Mouse (Mus musculus): ENCODE data around the gene Fnip1. TPM values are rescaled to one million over a fixed set of nuclear protein-coding genes. Genes with fewer than 3 reads are reported as not detected.

The Fnip1 gene
- total and polyA plus RNA-seq, 3 experiments: 1.6 to 74.0 (median 56.1) TPM

- Histone ChIP-seq H3K27me3 (ENCODE audit: insufficient read depth, low read length) (no peaks in the 10 kb centered on the region), H3K4me1 (ENCODE audit: insufficient read depth, low read depth, low read length) (peaks cover 37% of the 10 kb centered on the region), H3K4me3 (ENCODE audit: low read depth, low read length) (no peak overlapping the region), H3K9me3 (replicated peaks) (no peaks in the 10 kb centered on the region), H3K36me3 (replicated peaks) (peaks cover 29% of the 10 kb centered on the region)
- no peak for DNase-seq (ENCODE audit: low spot score)
- TF ChIP-seq POLR2AphosphoS5 (IDR thresholded peaks at IDR 0.05; ENCODE audit: insufficient replicate concordance, low read depth, low read length) (no peak), GATA2 (IDR thresholded peaks at IDR 0.05; ENCODE audit: borderline replicate concordance, low read depth, low read length) (no peak), CTCF (IDR thresholded peaks at IDR 0.05; ENCODE audit: low read depth, low read length) (no peak), GATA1 (IDR thresholded peaks at IDR 0.05; ENCODE audit: borderline replicate concordance, low read length) (no peak), TAL1 (conservative IDR thresholded peaks at IDR 0.05; ENCODE audit: low read depth, low read length) (no peak)
- no peak for ATAC-seq (ENCODE audit: extremely low read depth, insufficient number of reproducible peaks, low FRiP score, poor library complexity, severe bottlenecking)
Measured at GRCm38 (mm10) chr11:54530916-54531315, 92.9 kb downstream of the Fnip1 start.

GRCm38 (mm10) chr11:54533834-54534233 is 95.8 kb downstream of the Fnip1 start:
- no peaks in the 10 kb centered on the region for H3K9me3 ChIP-seq (replicated peaks)
- no peak for ATAC-seq (ENCODE audit: extremely low read depth, insufficient number of reproducible peaks, low FRiP score, poor library complexity, severe bottlenecking)
- H3K36me3 ChIP-seq (replicated peaks): peaks cover 32% of the 10 kb centered on the region
- H3K4me3 ChIP-seq (ENCODE audit: low read depth, low read length): no peak overlapping the region
- TF ChIP-seq GATA1 (IDR thresholded peaks at IDR 0.05; ENCODE audit: borderline replicate concordance, low read length) (no peak), GATA2 (IDR thresholded peaks at IDR 0.05; ENCODE audit: borderline replicate concordance, low read depth, low read length) (no peak), CTCF (IDR thresholded peaks at IDR 0.05; ENCODE audit: low read depth, low read length) (no peak), POLR2AphosphoS5 (IDR thresholded peaks at IDR 0.05; ENCODE audit: insufficient replicate concordance, low read depth, low read length) (no peak), TAL1 (conservative IDR thresholded peaks at IDR 0.05; ENCODE audit: low read depth, low read length) (no peak)
- no peak for DNase-seq (ENCODE audit: low spot score)
- H3K27me3 ChIP-seq (ENCODE audit: insufficient read depth, low read length): no peaks in the 10 kb centered on the region
- H3K4me1 ChIP-seq (ENCODE audit: insufficient read depth, low read depth, low read length): peaks cover 27% of the 10 kb centered on the region

GRCm38 (mm10) chr11:54534871-54535270 is 96.9 kb downstream of the Fnip1 start:
- H3K4me3 ChIP-seq (ENCODE audit: low read depth, low read length): no peak overlapping the region
- TF ChIP-seq CTCF (IDR thresholded peaks at IDR 0.05; ENCODE audit: low read depth, low read length) (peak; percentile 37; the same call in 1 of the 2 replicates), GATA1 (IDR thresholded peaks at IDR 0.05; ENCODE audit: borderline replicate concordance, low read length) (no peak), POLR2AphosphoS5 (IDR thresholded peaks at IDR 0.05; ENCODE audit: insufficient replicate concordance, low read depth, low read length) (no peak), GATA2 (IDR thresholded peaks at IDR 0.05; ENCODE audit: borderline replicate concordance, low read depth, low read length) (no peak)
- H3K36me3 ChIP-seq (replicated peaks): peaks cover 28% of the 10 kb centered on the region
- no peaks in the 10 kb centered on the region for H3K9me3 ChIP-seq (replicated peaks)
- H3K4me1 ChIP-seq (ENCODE audit: insufficient read depth, low read depth, low read length): peaks cover 26% of the 10 kb centered on the region
- H3K27me3 ChIP-seq (ENCODE audit: insufficient read depth, low read length): no peaks in the 10 kb centered on the region
- no peak; the same call in 1 of the 2 replicates for ATAC-seq (ENCODE audit: extremely low read depth, insufficient number of reproducible peaks, low FRiP score, poor library complexity, severe bottlenecking)
- peak; percentile 3 for DNase-seq (ENCODE audit: low spot score)

GRCm38 (mm10) chr11:54539031-54539430 is 101.0 kb downstream of the Fnip1 start:
- H3K9me3 ChIP-seq (replicated peaks): no peaks in the 10 kb centered on the region
- ATAC-seq (ENCODE audit: extremely low read depth, insufficient number of reproducible peaks, low FRiP score, poor library complexity, severe bottlenecking): no peak
- H3K36me3 ChIP-seq (replicated peaks): peaks cover 13% of the 10 kb centered on the region
- TF ChIP-seq GATA2 (IDR thresholded peaks at IDR 0.05; ENCODE audit: borderline replicate concordance, low read depth, low read length) (no peak), GATA1 (IDR thresholded peaks at IDR 0.05; ENCODE audit: borderline replicate concordance, low read length) (no peak), CTCF (IDR thresholded peaks at IDR 0.05; ENCODE audit: low read depth, low read length) (no peak), POLR2AphosphoS5 (IDR thresholded peaks at IDR 0.05; ENCODE audit: insufficient replicate concordance, low read depth, low read length) (no peak), TAL1 (conservative IDR thresholded peaks at IDR 0.05; ENCODE audit: low read depth, low read length) (no peak)
- peaks cover 13% of the 10 kb centered on the region for H3K4me1 ChIP-seq (ENCODE audit: insufficient read depth, low read depth, low read length)
- no peak overlapping the region for H3K4me3 ChIP-seq (ENCODE audit: low read depth, low read length)
- no peak for DNase-seq (ENCODE audit: low spot score)
- no peaks in the 10 kb centered on the region for H3K27me3 ChIP-seq (ENCODE audit: insufficient read depth, low read length)

GRCm38 (mm10) chr11:54539486-54539885 is 101.5 kb downstream of the Fnip1 start:
- Histone ChIP-seq H3K36me3 (replicated peaks) (peaks cover 16% of the 10 kb centered on the region), H3K9me3 (replicated peaks) (no peaks in the 10 kb centered on the region), H3K27me3 (ENCODE audit: insufficient read depth, low read length) (no peaks in the 10 kb centered on the region), H3K4me1 (ENCODE audit: insufficient read depth, low read depth, low read length) (peaks cover 10% of the 10 kb centered on the region), H3K4me3 (ENCODE audit: low read depth, low read length) (no peak overlapping the region)
- ATAC-seq (ENCODE audit: extremely low read depth, insufficient number of reproducible peaks, low FRiP score, poor library complexity, severe bottlenecking) (no peak), DNase-seq (ENCODE audit: low spot score) (no peak)
- TF ChIP-seq CTCF (IDR thresholded peaks at IDR 0.05; ENCODE audit: low read depth, low read length) (no peak), GATA1 (IDR thresholded peaks at IDR 0.05; ENCODE audit: borderline replicate concordance, low read length) (no peak), GATA2 (IDR thresholded peaks at IDR 0.05; ENCODE audit: borderline replicate concordance, low read depth, low read length) (no peak), POLR2AphosphoS5 (IDR thresholded peaks at IDR 0.05; ENCODE audit: insufficient replicate concordance, low read depth, low read length) (no peak)

- DNase-seq (ENCODE audit: low spot score) (no peak), ATAC-seq (ENCODE audit: extremely low read depth, insufficient number of reproducible peaks, low FRiP score, poor library complexity, severe bottlenecking) (no peak)
- H3K27me3 ChIP-seq (ENCODE audit: insufficient read depth, low read length): no peaks in the 10 kb centered on the region
- TF ChIP-seq GATA1 (IDR thresholded peaks at IDR 0.05; ENCODE audit: borderline replicate concordance, low read length) (no peak), TAL1 (conservative IDR thresholded peaks at IDR 0.05; ENCODE audit: low read depth, low read length) (no peak), CTCF (IDR thresholded peaks at IDR 0.05; ENCODE audit: low read depth, low read length) (no peak), GATA2 (IDR thresholded peaks at IDR 0.05; ENCODE audit: borderline replicate concordance, low read depth, low read length) (no peak), POLR2AphosphoS5 (IDR thresholded peaks at IDR 0.05; ENCODE audit: insufficient replicate concordance, low read depth, low read length) (no peak)
- no peaks in the 10 kb centered on the region for H3K9me3 ChIP-seq (replicated peaks)
- peaks cover 17% of the 10 kb centered on the region for H3K36me3 ChIP-seq (replicated peaks)
- H3K4me3 ChIP-seq (ENCODE audit: low read depth, low read length): no peak overlapping the region
- H3K4me1 ChIP-seq (ENCODE audit: insufficient read depth, low read depth, low read length): peaks cover 10% of the 10 kb centered on the region
Measured at GRCm38 (mm10) chr11:54540328-54540727, 102.3 kb downstream of the Fnip1 start.

All from G1E (cell line).